Mouse (Mus musculus) kidney, adult 8-10 months (tissue): ENCODE results near the gene Col18a1.
"Not testable (repeated sequence)": the region's sequence is repeated elsewhere in the genome, so short reads cannot be mapped to it uniquely, and the experiment has no call there.

Source experiments
- DNase-seq, 2 experiments: peaks; one replicate each; pipeline ENCODE4 v3.0.0; 2022

The Col18a1 gene

GRCm38 (mm10) chr10:77134807-77135152 lies 31.6 kb downstream of the Col18a1 start:
- not testable (repeated sequence) for DNase-seq

- DNase-seq = no peak
Observed at GRCm38 (mm10) chr10:77133951-77134806, 32.2 kb downstream of the Col18a1 start.

GRCm38 (mm10) chr10:77132118-77132517 lies 34.2 kb downstream of the Col18a1 start:
- no peak for DNase-seq

GRCm38 (mm10) chr10:77131536-77131935 lies 34.8 kb downstream of the Col18a1 start:
- DNase-seq = no peak

- DNase-seq = peak; percentile 92 to 97
Observed at GRCm38 (mm10) chr10:77130561-77131240, 35.6 kb downstream of the Col18a1 start.

GRCm38 (mm10) chr10:77129637-77130410 lies 36.5 kb downstream of the Col18a1 start:
- DNase-seq = no peak

- DNase-seq = peak; percentile 93 to 97
Observed at GRCm38 (mm10) chr10:77127926-77128325, 38.4 kb downstream of the Col18a1 start.

- DNase-seq = no peak
Observed at GRCm38 (mm10) chr10:77126590-77126989, 39.8 kb downstream of the Col18a1 start.

- peak; percentile 74 to 82 for DNase-seq
Observed at GRCm38 (mm10) chr10:77125078-77125731, 41.1 kb downstream of the Col18a1 start.

GRCm38 (mm10) chr10:77123953-77124352 lies 42.4 kb downstream of the Col18a1 start:
- no peak for DNase-seq

GRCm38 (mm10) chr10:77121287-77122022 lies 44.9 kb downstream of the Col18a1 start:
- no peak for DNase-seq

- no peak for DNase-seq
Observed at GRCm38 (mm10) chr10:77120501-77120900, 45.8 kb downstream of the Col18a1 start.

GRCm38 (mm10) chr10:77119437-77119836 lies 46.9 kb downstream of the Col18a1 start:
- DNase-seq = peak; percentile 50 to 60

- peak; percentile 87 to 93 for DNase-seq
Observed at GRCm38 (mm10) chr10:77118361-77118760, 48.0 kb downstream of the Col18a1 start.

GRCm38 (mm10) chr10:77116537-77117455 lies 49.6 kb downstream of the Col18a1 start:
- no peak for DNase-seq

- DNase-seq = no peak
Observed at GRCm38 (mm10) chr10:77113489-77114240, 52.7 kb downstream of the Col18a1 start.

GRCm38 (mm10) chr10:77111550-77112249 lies 54.6 kb downstream of the Col18a1 start:
- DNase-seq = no peak

GRCm38 (mm10) chr10:77110843-77111242 lies 55.5 kb downstream of the Col18a1 start:
- no peak for DNase-seq

GRCm38 (mm10) chr10:77110010-77110409 lies 56.3 kb downstream of the Col18a1 start:
- peak; percentile 66 to 72 for DNase-seq
